Mouse (Mus musculus) brown adipose tissue, adult 24 weeks (tissue): ENCODE results near the gene Sept6. TPM values are rescaled to one million over a fixed set of nuclear protein-coding genes. Genes with fewer than 3 reads are reported as not detected.

ENCODE experiments used
- H3K27ac ChIP-seq: fragments of 200-500 bp; replicated peaks from 2 replicates; pipeline ENCODE4 v1.5.1; 2012; ENCODE audit warnings: low read depth, mild to moderate bottlenecking, low read length
- H3K4me1 ChIP-seq: fragments of 200-500 bp; 2 replicates; pipeline ENCODE4 v1.6.1; 2012; ENCODE audit warnings: low read length, mixed read lengths; ENCODE audit not compliant: control insufficient read depth, insufficient read depth, insufficient read length
- H3K4me3 ChIP-seq: fragments of 200-500 bp; 2 replicates; pipeline ENCODE4 v1.5.1; 2012; ENCODE audit warnings: low read depth, mild to moderate bottlenecking, low read length, moderate library complexity; ENCODE audit not compliant: insufficient read depth
- polyA plus RNA-seq: library from polyadenylated mRNA; stranded (reverse); fragments of >200 nt; gene quantifications from 2 replicates; pipeline ENCODE4 v1.2.4, GENCODE M21; 2012; ENCODE audit not compliant: missing spikeins, insufficient read depth, insufficient read length

The Sept6 gene
- polyA plus RNA-seq, 1 experiment: 2.1 TPM

GRCm38 (mm10) chrX:36980563-36981187 lies 10.9 kb downstream of the Sept6 start:
- Histone ChIP-seq H3K4me3 (no peak overlapping the region), H3K27ac (no peak overlapping the region), H3K4me1 (no peaks in the 10 kb centered on the region)

GRCm38 (mm10) chrX:36977863-36978262 lies 13.7 kb downstream of the Sept6 start:
- H3K4me3 ChIP-seq: no peak overlapping the region
- H3K4me1 ChIP-seq: no peaks in the 10 kb centered on the region
- no peak overlapping the region for H3K27ac ChIP-seq

- H3K4me3 ChIP-seq: no peak overlapping the region
- no peak overlapping the region for H3K27ac ChIP-seq
- no peaks in the 10 kb centered on the region for H3K4me1 ChIP-seq
These were observed 14.6 kb downstream of the Sept6 start for GRCm38 (mm10) chrX:36976980-36977379.

- Histone ChIP-seq H3K4me3 (no peak overlapping the region), H3K27ac (no peak overlapping the region), H3K4me1 (no peaks in the 10 kb centered on the region)
These were observed 15.3 kb downstream of the Sept6 start for GRCm38 (mm10) chrX:36976272-36976671.

GRCm38 (mm10) chrX:36974905-36975304 lies 16.7 kb downstream of the Sept6 start:
- Histone ChIP-seq H3K4me3 (no peak overlapping the region), H3K4me1 (no peaks in the 10 kb centered on the region), H3K27ac (no peak overlapping the region)

- Histone ChIP-seq H3K27ac (no peak overlapping the region), H3K4me3 (no peak overlapping the region), H3K4me1 (no peaks in the 10 kb centered on the region)
These were observed 18.6 kb downstream of the Sept6 start for GRCm38 (mm10) chrX:36972951-36973471.

- H3K4me3 ChIP-seq: no peak overlapping the region
- H3K4me1 ChIP-seq: no peaks in the 10 kb centered on the region
- no peak overlapping the region for H3K27ac ChIP-seq
These were observed 20.4 kb downstream of the Sept6 start for GRCm38 (mm10) chrX:36971156-36971555.

GRCm38 (mm10) chrX:36969501-36969900 lies 22.1 kb downstream of the Sept6 start:
- Histone ChIP-seq H3K27ac (no peak overlapping the region), H3K4me1 (no peaks in the 10 kb centered on the region), H3K4me3 (no peak overlapping the region)

GRCm38 (mm10) chrX:36956674-36957073 lies 34.9 kb downstream of the Sept6 start:
- Histone ChIP-seq H3K4me3 (no peak overlapping the region), H3K27ac (no peak overlapping the region), H3K4me1 (no peaks in the 10 kb centered on the region)

GRCm38 (mm10) chrX:36941106-36941505 lies 50.5 kb downstream of the Sept6 start:
- Histone ChIP-seq H3K4me3 (no peak overlapping the region), H3K4me1 (no peaks in the 10 kb centered on the region), H3K27ac (no peak overlapping the region)

- no peak overlapping the region for H3K27ac ChIP-seq
- no peaks in the 10 kb centered on the region for H3K4me1 ChIP-seq
- no peak overlapping the region for H3K4me3 ChIP-seq
These were observed 51.7 kb downstream of the Sept6 start for GRCm38 (mm10) chrX:36939806-36940413.

GRCm38 (mm10) chrX:36935326-36935966 lies 56.1 kb downstream of the Sept6 start:
- H3K4me1 ChIP-seq: no peaks in the 10 kb centered on the region
- H3K4me3 ChIP-seq: no peak overlapping the region
- H3K27ac ChIP-seq: no peak overlapping the region

- H3K4me1 ChIP-seq: no peaks in the 10 kb centered on the region
- H3K27ac ChIP-seq: no peak overlapping the region
- no peak overlapping the region for H3K4me3 ChIP-seq
These were observed 61.0 kb downstream of the Sept6 start for GRCm38 (mm10) chrX:36930574-36930973.

- Histone ChIP-seq H3K4me3 (no peak overlapping the region), H3K27ac (no peak overlapping the region), H3K4me1 (no peaks in the 10 kb centered on the region)
These were observed 61.9 kb downstream of the Sept6 start for GRCm38 (mm10) chrX:36929694-36930093.

GRCm38 (mm10) chrX:36928791-36929190 lies 62.8 kb downstream of the Sept6 start:
- no peak overlapping the region for H3K27ac ChIP-seq
- no peak overlapping the region for H3K4me3 ChIP-seq
- H3K4me1 ChIP-seq: no peaks in the 10 kb centered on the region

GRCm38 (mm10) chrX:36921346-36921745 lies 70.2 kb downstream of the Sept6 start:
- no peak overlapping the region for H3K27ac ChIP-seq
- H3K4me3 ChIP-seq: no peak overlapping the region
- H3K4me1 ChIP-seq: no peaks in the 10 kb centered on the region
